Mouse (Mus musculus) liver, adult 2 months (tissue): Measurements from ENCODE around the gene Preb. TPM values are rescaled to one million over a fixed set of nuclear protein-coding genes. Genes with fewer than 3 reads are reported as not detected.
A peak's percentile ranks its signal among the peaks of the same experiment; 100 is the strongest.

ENCODE experiments used
- DNase-seq: peaks from one replicate; pipeline ENCODE4 v3.0.0-alpha.2; 2011; ENCODE audit warnings: low read depth, low spot score; ENCODE audit errors: extremely low read depth
- H3K27ac ChIP-seq: fragments of 200-500 bp; replicated peaks from 2 replicates; pipeline ENCODE4 v1.5.1; 2012; ENCODE audit warnings: low read depth, mild to moderate bottlenecking, control low read depth, inconsistent platforms, low read length; ENCODE audit not compliant: insufficient read depth
- H3K27me3 ChIP-seq: fragments of 200-500 bp; 2 replicates; pipeline ENCODE4 v1.6.1; 2012; ENCODE audit warnings: mild to moderate bottlenecking, moderate library complexity, low read length, inconsistent platforms; ENCODE audit not compliant: control insufficient read depth, insufficient read depth
- H3K36me3 ChIP-seq: fragments of 200-500 bp; 2 replicates; pipeline ENCODE4 v1.6.1; 2012; ENCODE audit warnings: low read length, inconsistent platforms; ENCODE audit not compliant: control insufficient read depth, insufficient read depth
- H3K4me1 ChIP-seq: fragments of 200-500 bp; 2 replicates; pipeline ENCODE4 v1.6.1; 2011; ENCODE audit warnings: low read length; ENCODE audit not compliant: control insufficient read depth, insufficient read depth
- H3K4me3 ChIP-seq: fragments of 200-500 bp; 2 replicates; pipeline ENCODE4 v1.5.1; 2011; ENCODE audit warnings: low read depth, mild to moderate bottlenecking, control low read depth, low read length, moderate library complexity; ENCODE audit not compliant: insufficient read depth
- H3K79me2 ChIP-seq: fragments of 200-500 bp; 2 replicates; pipeline ENCODE4 v1.6.1; 2012; ENCODE audit warnings: inconsistent platforms, mild to moderate bottlenecking, low read length, moderate library complexity; ENCODE audit not compliant: control insufficient read depth, insufficient read depth
- H3K9ac ChIP-seq: fragments of 200-500 bp; 2 replicates; pipeline ENCODE4 v1.6.1; 2012; ENCODE audit warnings: low read depth, mild to moderate bottlenecking, control low read depth, inconsistent platforms, low read length
- CTCF ChIP-seq: fragments of 200-500 bp; IDR thresholded peaks from 2 replicates; pipeline ENCODE4 v1.5.1; 2011; ENCODE audit warnings: low read depth, low read length, control low read depth
- POLR2A ChIP-seq: fragments of 200-500 bp; IDR thresholded peaks from 2 replicates; pipeline ENCODE4 v1.6.1; 2011; ENCODE audit warnings: low read length, control low read depth; ENCODE audit not compliant: insufficient read depth; ENCODE audit errors: extremely low read depth
- WGBS: fragments of 180-500 bp; shearing (Covaris S2); methylation state at CpG from one replicate; pipeline ENCODE4 v1.1.7; 2018; 5-methylcytosine and 5-hydroxymethylcytosine counted together
- polyA plus RNA-seq: library from polyadenylated mRNA; depleted of rRNA; stranded (reverse); fragments of >200 nt; gene quantifications from 2 replicates; pipeline ENCODE4 v1.2.3, GENCODE M21; 2012
- total RNA-seq: library from RNA; depleted of rRNA; stranded (reverse); fragments of >200 nt; gene quantifications from 2 replicates; pipeline ENCODE4 v1.2.3, GENCODE M21; 2014

Gene Preb
- total and polyA plus RNA-seq, 2 experiments, result 62.0 to 433 TPM

- H3K9ac ChIP-seq, result peak within 1 kb of the TSS; percentile 64
- H3K4me3 ChIP-seq, result peak within 1 kb of the TSS; percentile 53; the same call in 1 of the 2 replicates
- DNase-seq, result no peak
- no peaks in the 10 kb centered on the region for H3K27me3 ChIP-seq
- no peak within 1 kb of the TSS for H3K27ac ChIP-seq
- 8% methylated on average over 44 of the region's 44 CpGs for WGBS
- peaks cover 7% of the 10 kb centered on the region for H3K4me1 ChIP-seq
- no peaks in the 10 kb centered on the region; the same call in 1 of the 2 replicates for H3K79me2 ChIP-seq
- H3K36me3 ChIP-seq, result no peaks in the 10 kb centered on the region
- TF ChIP-seq POLR2A, result no peak
- peak; percentile 47 for TF ChIP-seq CTCF
Observed at GRCm38 (mm10) chr5:30944956-30945781, 15.0 kb downstream of the Preb start, which contains the start of gene Cgref1. Gene Cgref1, minus strand, starts transcription at chr5:30945591.

GRCm38 (mm10) chr5:30944344-30944743 lies 15.8 kb downstream of the Preb start:
- TF ChIP-seq CTCF (no peak), POLR2A (no peak)
- WGBS, result 88% methylated on average over 6 of the region's 6 CpGs
- H3K27ac ChIP-seq, result no peak overlapping the region
- H3K36me3 ChIP-seq, result no peaks in the 10 kb centered on the region
- H3K27me3 ChIP-seq, result no peaks in the 10 kb centered on the region
- no peak overlapping the region for H3K4me3 ChIP-seq
- no peak overlapping the region for H3K9ac ChIP-seq
- no peaks in the 10 kb centered on the region for H3K79me2 ChIP-seq
- no peak for DNase-seq
- H3K4me1 ChIP-seq, result peaks cover 7% of the 10 kb centered on the region

GRCm38 (mm10) chr5:30943004-30943403 lies 17.2 kb downstream of the Preb start:
- Histone ChIP-seq H3K79me2 (no peaks in the 10 kb centered on the region), H3K36me3 (no peaks in the 10 kb centered on the region), H3K27me3 (no peaks in the 10 kb centered on the region), H3K4me1 (peaks cover 3% of the 10 kb centered on the region), H3K9ac (no peak overlapping the region), H3K4me3 (no peak overlapping the region), H3K27ac (no peak overlapping the region)
- TF ChIP-seq CTCF, result peak; percentile 66
- no peak for TF ChIP-seq POLR2A
- peak; percentile 83 for DNase-seq
- WGBS, result 82% methylated on average over 2 of the region's 2 CpGs

- peaks cover 10% of the 10 kb centered on the region; the same call in 1 of the 2 replicates for H3K36me3 ChIP-seq
- H3K4me1 ChIP-seq, result no peaks in the 10 kb centered on the region
- TF ChIP-seq CTCF (no peak), POLR2A (no peak)
- no peaks in the 10 kb centered on the region for H3K27me3 ChIP-seq
- no peak for DNase-seq
- H3K27ac ChIP-seq, result no peak overlapping the region
- H3K9ac ChIP-seq, result no peak overlapping the region
- no peak overlapping the region for H3K4me3 ChIP-seq
- H3K79me2 ChIP-seq, result no peaks in the 10 kb centered on the region
- WGBS, result 88% methylated on average over 5 of the region's 5 CpGs
Observed at GRCm38 (mm10) chr5:30934725-30935461, 25.3 kb downstream of the Preb start.

GRCm38 (mm10) chr5:30933705-30934104 lies 26.5 kb downstream of the Preb start:
- 76% methylated on average over 5 of the region's 5 CpGs for WGBS
- no peak for DNase-seq
- Histone ChIP-seq H3K36me3 (peaks cover 18% of the 10 kb centered on the region; the same call in 1 of the 2 replicates), H3K9ac (no peak overlapping the region), H3K4me3 (no peak overlapping the region), H3K4me1 (no peaks in the 10 kb centered on the region), H3K27ac (no peak overlapping the region), H3K79me2 (no peaks in the 10 kb centered on the region), H3K27me3 (no peaks in the 10 kb centered on the region)
- TF ChIP-seq CTCF (no peak), POLR2A (no peak)

GRCm38 (mm10) chr5:30931378-30931777 lies 28.8 kb downstream of the Preb start:
- peaks cover 33% of the 10 kb centered on the region; the same call in 1 of the 2 replicates for H3K36me3 ChIP-seq
- no peaks in the 10 kb centered on the region for H3K27me3 ChIP-seq
- TF ChIP-seq POLR2A, result no peak
- no peak for TF ChIP-seq CTCF
- no peak overlapping the region for H3K9ac ChIP-seq
- H3K27ac ChIP-seq, result no peak overlapping the region
- 93% methylated on average over 4 of the region's 4 CpGs for WGBS
- H3K4me3 ChIP-seq, result no peak overlapping the region
- H3K79me2 ChIP-seq, result peaks cover 4% of the 10 kb centered on the region; the same call in 1 of the 2 replicates
- peaks cover 13% of the 10 kb centered on the region for H3K4me1 ChIP-seq
- no peak for DNase-seq
